Mouse (Mus musculus) midbrain, embryonic 15.5 days (tissue): ENCODE measurements around the gene Npas2. TPM values are rescaled to one million over a fixed set of nuclear protein-coding genes. Genes with fewer than 3 reads are reported as not detected.

ENCODE experiments used
- ATAC-seq: fragments of 200-750 bp; cut with Nextera tagmentation; replicated peaks from 2 replicates; pipeline ENCODE4 v1.8.0; 2017; ENCODE audit warnings: moderate TSS enrichment
- H3K27ac ChIP-seq: fragments of 300-500 bp; sonication (generic); 2 replicates; pipeline ENCODE4 v1.5.1; 2015; ENCODE audit warnings: mild to moderate bottlenecking, inconsistent platforms
- H3K27me3 ChIP-seq: fragments of 300-500 bp; sonication (generic); replicated peaks from 2 replicates; pipeline ENCODE4 v1.6.1; 2015; ENCODE audit warnings: inconsistent platforms
- H3K36me3 ChIP-seq: fragments of 300-500 bp; sonication (generic); replicated peaks from 2 replicates; pipeline ENCODE4 v1.6.1; 2015; ENCODE audit warnings: inconsistent platforms
- H3K4me1 ChIP-seq: fragments of 300-500 bp; sonication (generic); 2 replicates; pipeline ENCODE4 v1.6.1; 2015; ENCODE audit warnings: inconsistent platforms
- H3K4me2 ChIP-seq: fragments of 300-500 bp; sonication (generic); 2 replicates; pipeline ENCODE4 v1.6.1; 2015; ENCODE audit warnings: inconsistent platforms, mild to moderate bottlenecking, moderate library complexity
- H3K4me3 ChIP-seq: fragments of 300-500 bp; sonication (generic); 2 replicates; pipeline ENCODE4 v1.5.1; 2015; ENCODE audit warnings: mild to moderate bottlenecking, inconsistent platforms
- H3K9ac ChIP-seq: fragments of 300-500 bp; sonication (generic); 2 replicates; pipeline ENCODE4 v1.6.1; 2015; ENCODE audit warnings: mild to moderate bottlenecking, inconsistent platforms
- H3K9me3 ChIP-seq: fragments of 300-500 bp; sonication (generic); 2 replicates; pipeline ENCODE4 v1.6.1; 2016; ENCODE audit warnings: inconsistent platforms
- WGBS: fragments of 180-500 bp; shearing (Covaris S2); methylation state at CpG from one replicate; pipeline ENCODE4 v1.1.7; 2015; ENCODE audit warnings: mixed read lengths; 5-methylcytosine and 5-hydroxymethylcytosine counted together
- polyA plus RNA-seq: library from polyadenylated mRNA; unstranded; fragments of >200 nt; fragmentation: Nextera tagmentation; extraction: Ambion mirVana; gene quantifications from 2 replicates; pipeline ENCODE4 v1.2.1, GENCODE M21; 2015

The Npas2 gene
- polyA plus RNA-seq, 1 experiment from 2014 or later = 0.65 TPM

DNA sequence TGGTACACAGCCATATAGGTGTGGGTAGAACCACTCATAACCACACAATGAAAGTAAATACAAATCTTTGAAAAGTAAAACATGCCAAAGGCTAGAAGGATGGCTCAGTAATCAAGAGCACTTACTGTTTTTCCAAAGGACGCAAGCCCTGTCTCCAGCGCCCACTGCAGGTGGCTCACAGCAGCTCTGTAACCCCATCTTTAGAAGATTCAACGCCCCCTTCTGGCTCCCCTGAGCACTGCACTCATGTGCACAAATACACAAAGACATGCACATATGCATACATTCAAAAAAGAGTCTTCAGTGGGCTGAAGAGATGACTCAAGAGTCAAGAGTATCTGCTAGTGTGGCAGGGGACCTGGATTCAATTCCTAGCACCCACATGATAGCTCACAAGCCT lies 36.5 kb downstream of the Npas2 start:
- no peaks in the 10 kb centered on the region for H3K4me1 ChIP-seq
- 64% methylated on average over 3 of the region's 3 CpGs for WGBS
- no peak overlapping the region for H3K9ac ChIP-seq
- ATAC-seq = no peak
- no peaks in the 10 kb centered on the region for H3K36me3 ChIP-seq
- no peak overlapping the region for H3K27ac ChIP-seq
- no peak overlapping the region for H3K4me2 ChIP-seq
- no peaks in the 10 kb centered on the region for H3K9me3 ChIP-seq
- no peaks in the 10 kb centered on the region for H3K27me3 ChIP-seq
- H3K4me3 ChIP-seq = no peak overlapping the region

DNA sequence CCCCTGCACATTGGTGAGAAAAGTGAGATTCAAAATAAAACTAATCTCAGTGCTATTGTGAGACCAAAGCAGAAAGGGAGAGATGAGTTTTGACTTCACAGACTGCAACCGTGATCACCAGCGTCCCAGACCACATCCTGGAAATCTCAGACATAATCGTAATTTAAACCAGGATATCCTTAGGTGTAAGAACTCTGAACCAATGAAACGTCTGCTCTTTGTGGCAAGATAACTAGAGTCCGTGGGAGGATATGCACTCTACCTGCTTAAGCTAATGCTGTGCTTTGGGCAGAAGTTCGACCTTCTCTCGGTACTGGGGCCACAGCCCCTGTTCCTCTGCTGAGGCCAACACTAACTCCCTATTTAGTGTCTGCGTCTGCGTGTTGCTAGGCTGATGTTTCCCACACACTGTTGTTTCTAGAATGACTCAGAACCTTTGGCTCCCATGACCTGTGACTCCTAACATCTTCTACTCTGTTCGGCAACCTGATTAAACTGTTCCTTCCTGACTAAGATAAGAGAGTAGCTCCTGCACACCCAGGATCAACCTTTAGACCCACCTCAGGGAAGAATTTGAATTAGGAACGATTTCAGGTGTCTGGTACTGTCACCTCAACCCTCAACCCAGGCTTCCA lies 41.4 kb downstream of the Npas2 start:
- Histone ChIP-seq H3K4me3 (no peak overlapping the region), H3K27me3 (no peaks in the 10 kb centered on the region), H3K4me1 (no peaks in the 10 kb centered on the region), H3K36me3 (no peaks in the 10 kb centered on the region), H3K4me2 (no peak overlapping the region), H3K9me3 (no peaks in the 10 kb centered on the region), H3K9ac (no peak overlapping the region), H3K27ac (no peak overlapping the region)
- ATAC-seq = no peak
- WGBS = 90% methylated on average over 11 of the region's 11 CpGs

DNA sequence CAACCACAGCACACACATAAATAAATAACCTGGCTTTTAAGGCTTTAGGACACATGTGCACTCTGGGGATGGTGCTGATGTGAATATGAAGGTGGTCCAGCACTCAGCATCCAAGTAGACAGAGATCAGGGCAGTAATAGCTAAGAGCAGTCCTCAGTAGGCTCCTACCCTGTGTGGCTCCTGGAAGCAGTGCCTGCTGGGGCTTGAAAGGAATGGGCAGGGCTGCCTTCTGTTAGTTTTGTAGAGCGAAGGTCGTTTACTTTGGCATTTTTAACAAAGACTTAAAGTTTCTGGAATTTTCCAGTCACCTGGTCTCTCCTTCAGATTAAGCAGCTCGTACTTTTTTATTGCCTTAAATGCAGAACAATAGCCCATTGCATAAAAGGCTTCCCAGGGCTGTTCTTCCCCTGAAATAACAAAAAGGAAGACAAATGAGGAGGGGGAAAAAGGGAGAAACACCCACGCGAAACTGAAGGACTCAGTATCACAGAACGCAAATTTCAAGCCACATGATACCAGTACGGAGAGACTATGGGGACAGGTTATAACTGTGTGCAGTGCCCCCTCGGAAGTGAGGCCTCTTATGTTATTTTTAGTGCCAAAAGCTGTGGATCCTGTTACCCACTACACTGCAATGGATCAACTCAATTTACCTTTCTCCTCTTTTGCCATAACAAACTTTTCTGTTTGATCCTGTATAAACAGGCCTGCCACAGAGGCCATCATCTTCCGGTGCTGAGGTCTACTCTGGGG lies 44.1 kb downstream of the Npas2 start:
- WGBS = 68% methylated on average over 9 of the region's 9 CpGs
- no peak overlapping the region for H3K9ac ChIP-seq
- ATAC-seq = no peak

DNA sequence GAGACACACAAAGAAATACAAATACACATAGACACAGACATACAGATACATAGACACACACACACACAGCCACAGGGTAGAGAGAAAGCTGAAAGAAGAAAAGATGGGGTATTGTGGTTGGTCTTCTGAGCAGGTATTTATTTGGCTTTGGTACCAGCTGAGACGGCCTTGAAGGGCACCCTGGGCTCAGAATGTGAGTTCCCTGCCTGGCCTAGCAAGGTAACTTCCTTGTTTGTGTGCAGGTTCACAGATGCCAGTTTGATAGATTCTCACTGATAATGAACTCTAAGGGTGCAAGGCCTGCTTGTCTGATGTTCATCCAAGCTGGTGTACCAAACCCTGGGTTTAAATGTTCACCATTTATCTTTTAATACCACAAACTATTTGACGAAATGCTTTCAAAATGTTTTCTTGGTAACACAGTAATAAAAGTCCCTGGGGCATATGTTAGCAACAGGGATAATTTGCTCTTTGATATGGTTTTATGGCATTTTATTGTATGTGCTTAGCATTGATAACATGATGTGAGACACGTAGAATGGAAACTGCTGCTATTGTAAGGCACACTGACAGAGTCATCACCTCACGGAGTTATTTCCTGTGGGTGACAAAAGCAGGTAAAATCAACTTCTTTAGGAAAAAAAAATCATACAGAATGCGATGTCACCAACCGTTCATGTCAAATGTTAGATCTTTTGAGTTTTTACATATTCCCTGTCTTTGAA lies 47.5 kb downstream of the Npas2 start:
- 85% methylated on average over 6 of the region's 6 CpGs for WGBS
- no peak for ATAC-seq
- H3K9ac ChIP-seq = no peak overlapping the region
- no peak overlapping the region for H3K4me3 ChIP-seq
- H3K9me3 ChIP-seq = no peaks in the 10 kb centered on the region
- no peaks in the 10 kb centered on the region for H3K4me1 ChIP-seq
- H3K27me3 ChIP-seq = no peaks in the 10 kb centered on the region
- H3K4me2 ChIP-seq = no peak overlapping the region
- H3K27ac ChIP-seq = no peak overlapping the region
- no peaks in the 10 kb centered on the region for H3K36me3 ChIP-seq

More for the DNA sequence above, 44.1 kb downstream of the Npas2 start:
- Histone ChIP-seq H3K27me3 (no peaks in the 10 kb centered on the region), H3K4me2 (no peak overlapping the region), H3K36me3 (no peaks in the 10 kb centered on the region), H3K4me1 (no peaks in the 10 kb centered on the region), H3K4me3 (no peak overlapping the region), H3K27ac (no peak overlapping the region), H3K9me3 (no peaks in the 10 kb centered on the region)

DNA sequence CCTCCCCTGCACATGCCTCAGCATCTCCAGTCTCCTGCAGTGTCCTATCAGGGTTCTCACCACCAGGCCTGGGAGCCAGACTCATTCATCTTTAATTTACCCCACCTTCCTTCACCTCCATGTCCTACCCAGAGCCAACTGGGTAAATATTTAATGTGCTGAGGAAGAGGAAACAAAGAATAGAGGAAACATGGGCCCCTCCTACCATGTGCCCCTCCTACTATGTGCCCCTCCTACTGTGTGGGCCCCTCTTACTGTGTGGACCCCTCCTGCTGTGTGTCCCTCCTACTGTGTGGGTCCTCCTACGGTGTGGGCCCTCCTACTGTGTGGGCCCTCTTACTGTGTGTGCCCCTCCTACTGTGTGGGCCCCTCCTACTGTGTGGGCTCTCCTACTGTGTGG lies 51.2 kb downstream of the Npas2 start:
- 42% methylated on average over 1 of the region's 1 CpGs for WGBS
- H3K36me3 ChIP-seq = no peaks in the 10 kb centered on the region

DNA sequence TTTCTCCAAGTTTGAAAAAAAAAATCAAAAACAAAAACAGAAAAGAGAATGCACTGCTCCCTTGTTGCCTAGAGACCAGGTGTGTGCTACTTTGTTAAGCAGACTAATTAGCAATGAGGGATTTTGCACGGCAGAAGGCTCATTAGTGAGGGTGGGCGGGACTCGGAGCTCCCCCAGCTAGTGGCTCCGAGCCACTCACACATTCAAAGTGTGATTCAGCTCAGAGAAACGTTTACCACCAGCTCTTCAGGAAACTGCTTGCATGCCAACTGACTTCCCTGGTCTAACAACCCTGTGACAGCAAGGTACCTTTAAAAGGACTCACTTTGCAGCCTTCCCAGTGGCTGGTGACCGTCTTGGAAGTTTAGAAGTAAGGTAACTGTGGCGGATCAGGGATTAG lies 58.1 kb downstream of the Npas2 start:
- Histone ChIP-seq H3K27me3 (no peaks in the 10 kb centered on the region), H3K4me3 (no peak overlapping the region), H3K4me2 (no peak overlapping the region), H3K36me3 (no peaks in the 10 kb centered on the region), H3K9me3 (no peaks in the 10 kb centered on the region), H3K27ac (no peak overlapping the region), H3K4me1 (no peaks in the 10 kb centered on the region), H3K9ac (no peak overlapping the region)
- no peak for ATAC-seq
- WGBS = 28% methylated on average over 7 of the region's 7 CpGs

More for the DNA sequence above, 51.2 kb downstream of the Npas2 start:
- Histone ChIP-seq H3K4me2 (no peak overlapping the region), H3K9me3 (no peaks in the 10 kb centered on the region), H3K27me3 (no peaks in the 10 kb centered on the region), H3K4me1 (no peaks in the 10 kb centered on the region), H3K27ac (no peak overlapping the region), H3K4me3 (no peak overlapping the region), H3K9ac (no peak overlapping the region)
- ATAC-seq = no peak

DNA sequence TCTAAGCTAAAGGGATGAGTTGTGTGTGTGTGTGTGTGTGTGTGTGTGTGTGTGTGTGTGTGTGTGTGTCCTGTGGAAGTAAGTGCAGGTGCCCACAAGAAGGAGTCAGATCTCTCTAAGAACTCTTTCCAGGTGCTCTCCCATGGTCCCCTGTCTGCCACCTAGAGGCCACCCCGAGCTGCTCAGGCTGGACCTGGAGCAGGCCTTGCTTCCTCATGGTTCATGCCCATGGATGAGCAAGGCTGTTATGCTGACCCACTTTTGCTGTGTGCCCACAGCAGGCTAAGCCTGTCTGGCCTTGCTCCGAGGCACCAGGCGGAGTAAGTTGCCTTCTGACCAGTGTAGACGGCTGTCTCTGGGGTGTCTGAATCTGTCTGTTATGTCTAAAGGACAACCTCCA lies 60.2 kb downstream of the Npas2 start:
- Histone ChIP-seq H3K4me2 (no peak overlapping the region), H3K27ac (no peak overlapping the region), H3K27me3 (no peaks in the 10 kb centered on the region), H3K4me1 (no peaks in the 10 kb centered on the region), H3K36me3 (no peaks in the 10 kb centered on the region), H3K9me3 (peaks cover 3% of the 10 kb centered on the region; the same call in 1 of the 2 replicates), H3K4me3 (no peak overlapping the region), H3K9ac (no peak overlapping the region)
- 80% methylated on average over 4 of the region's 4 CpGs for WGBS
- ATAC-seq = no peak

DNA sequence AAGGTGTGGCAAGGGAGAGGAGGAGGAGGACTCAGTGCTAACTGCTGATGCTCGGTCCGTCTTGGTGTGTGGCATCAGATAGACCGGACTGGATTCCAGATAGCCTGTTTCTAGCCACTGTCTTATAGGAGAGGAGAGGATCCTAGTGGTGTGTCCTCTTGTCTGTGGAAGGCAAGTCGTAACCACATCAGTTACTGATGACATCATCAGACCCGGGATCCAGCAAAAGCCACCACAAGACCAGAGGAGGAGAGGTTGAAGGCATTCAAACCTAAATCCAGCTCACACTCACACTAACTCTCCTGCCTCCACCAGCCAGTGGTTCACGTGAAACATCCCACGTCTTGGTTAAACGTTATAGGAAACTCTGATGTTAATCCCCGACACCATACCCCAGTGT lies 62.5 kb downstream of the Npas2 start:
- 91% methylated on average over 9 of the region's 9 CpGs for WGBS
- no peak for ATAC-seq
- no peak overlapping the region for H3K27ac ChIP-seq
- no peak overlapping the region for H3K4me3 ChIP-seq
- no peaks in the 10 kb centered on the region for H3K27me3 ChIP-seq
- no peak overlapping the region for H3K9ac ChIP-seq
- H3K36me3 ChIP-seq = no peaks in the 10 kb centered on the region
- H3K4me2 ChIP-seq = no peak overlapping the region
- peaks cover 5% of the 10 kb centered on the region; the same call in 1 of the 2 replicates for H3K9me3 ChIP-seq
- H3K4me1 ChIP-seq = no peaks in the 10 kb centered on the region

DNA sequence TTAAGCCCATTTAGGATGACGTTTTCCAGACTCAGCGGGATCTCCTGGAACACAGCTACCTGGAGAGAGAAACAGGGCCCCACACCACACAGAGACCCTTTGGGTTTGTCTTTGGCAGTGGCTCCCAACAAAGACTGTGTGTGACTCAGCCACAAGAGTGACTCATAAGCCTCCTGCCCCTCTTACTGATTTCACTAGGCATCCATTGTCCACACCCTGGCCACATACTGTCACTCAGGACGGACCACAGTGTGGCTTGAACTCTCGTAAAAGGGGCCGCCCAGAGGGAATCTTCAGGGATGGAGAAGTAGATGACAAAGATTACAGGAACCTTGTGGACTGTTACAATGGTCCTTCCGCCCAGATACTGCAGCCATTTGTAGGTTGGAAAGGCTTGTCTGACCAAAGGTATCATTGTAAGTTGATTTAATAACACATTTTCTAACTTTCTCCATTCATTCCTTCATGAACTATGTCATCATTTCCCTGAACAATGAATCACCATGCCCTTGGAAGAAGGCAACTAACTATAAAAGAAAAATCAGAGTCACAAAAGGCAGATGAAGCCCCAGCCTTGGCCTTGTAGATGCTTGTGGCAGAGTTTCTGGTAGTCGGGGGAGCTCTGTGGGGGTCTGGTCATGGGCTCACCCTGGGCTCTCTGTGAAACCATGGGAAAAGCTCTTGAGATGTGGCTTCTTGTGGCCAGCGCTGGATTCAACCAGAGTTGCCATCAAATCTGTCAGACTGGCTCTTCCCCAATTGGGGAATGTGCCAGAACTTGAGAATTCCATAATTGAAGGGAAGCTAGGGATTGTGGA lies 63.2 kb downstream of the Npas2 start:
- Histone ChIP-seq H3K9ac (no peak overlapping the region), H3K4me2 (no peak overlapping the region), H3K27ac (no peak overlapping the region), H3K9me3 (peaks cover 5% of the 10 kb centered on the region; the same call in 1 of the 2 replicates), H3K27me3 (no peaks in the 10 kb centered on the region), H3K4me3 (no peak overlapping the region), H3K4me1 (no peaks in the 10 kb centered on the region), H3K36me3 (no peaks in the 10 kb centered on the region)
- ATAC-seq = no peak
- WGBS = 81% methylated on average over 8 of the region's 8 CpGs

DNA sequence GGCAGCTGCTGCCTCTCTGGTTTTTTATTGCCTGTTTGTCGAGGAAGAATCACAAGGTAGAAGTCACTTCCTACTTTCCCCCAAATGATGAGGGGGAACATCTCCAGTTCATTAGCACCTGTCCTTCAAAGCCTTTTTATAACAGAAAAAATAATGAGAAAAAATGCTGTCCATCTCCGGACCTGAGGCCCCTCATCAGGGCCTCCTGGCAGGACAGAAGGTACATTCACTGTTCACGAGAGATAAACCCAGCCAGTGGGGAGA lies 63.7 kb downstream of the Npas2 start:
- ATAC-seq = no peak
- no peak overlapping the region for H3K27ac ChIP-seq
- no peaks in the 10 kb centered on the region for H3K27me3 ChIP-seq
- no peaks in the 10 kb centered on the region for H3K36me3 ChIP-seq
- no peaks in the 10 kb centered on the region for H3K4me1 ChIP-seq
- no peak overlapping the region for H3K4me3 ChIP-seq
- H3K9me3 ChIP-seq = peaks cover 5% of the 10 kb centered on the region; the same call in 1 of the 2 replicates
- H3K4me2 ChIP-seq = no peak overlapping the region
- H3K9ac ChIP-seq = no peak overlapping the region
- WGBS = 83% methylated on average over 3 of the region's 3 CpGs

DNA sequence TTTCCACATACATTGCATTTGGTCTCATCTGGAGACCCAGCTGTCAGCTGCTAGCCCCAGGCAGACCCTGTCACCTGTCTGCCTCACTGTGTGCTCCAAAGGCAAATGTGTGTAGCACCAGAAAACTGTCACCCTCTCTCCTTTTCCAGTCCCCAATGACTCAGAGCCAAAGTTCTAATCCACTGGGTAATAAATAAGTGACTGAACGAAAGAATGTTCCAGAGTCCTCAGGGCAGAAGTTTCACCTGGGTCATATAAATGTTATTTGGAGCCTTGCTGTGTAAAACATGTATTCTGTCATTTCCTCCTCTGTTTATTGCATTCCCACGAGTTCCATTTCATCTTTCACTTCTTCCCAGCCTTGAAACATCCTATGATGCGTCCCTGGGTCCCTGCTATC lies 66.1 kb downstream of the Npas2 start:
- no peak overlapping the region for H3K9ac ChIP-seq
- H3K4me1 ChIP-seq = no peaks in the 10 kb centered on the region
- no peak overlapping the region for H3K4me3 ChIP-seq
- no peak overlapping the region for H3K4me2 ChIP-seq
- WGBS = 63% methylated on average over 3 of the region's 3 CpGs
- ATAC-seq = no peak
- H3K27ac ChIP-seq = no peak overlapping the region
- peaks cover 5% of the 10 kb centered on the region; the same call in 1 of the 2 replicates for H3K9me3 ChIP-seq
- no peaks in the 10 kb centered on the region for H3K36me3 ChIP-seq
- H3K27me3 ChIP-seq = no peaks in the 10 kb centered on the region
